Mouse (Mus musculus) midbrain, embryonic 10.5 days (tissue): ENCODE measurements at regions not wholly inside any gene's neighbourhood (a gene's known extent, or its start where the extent isn't known, plus 50 kb on each side); places are given as distances from the start of the nearest gene placed in this dataset.

Experiments used
- DNase-seq: peaks from one replicate; pipeline ENCODE4 v3.0.0-alpha.2; 2017; ENCODE audit warnings: low spot score
- H3K27ac ChIP-seq: fragments of 300-500 bp; sonication (generic); replicated peaks from 2 replicates; pipeline ENCODE4 v1.5.1; 2016; ENCODE audit warnings: mild to moderate bottlenecking
- H3K27me3 ChIP-seq: fragments of 300-500 bp; sonication (generic); 2 replicates; pipeline ENCODE4 v1.6.1; 2016; ENCODE audit warnings: low read depth, mild to moderate bottlenecking; ENCODE audit not compliant: poor library complexity, severe bottlenecking
- H3K36me3 ChIP-seq: fragments of 300-500 bp; sonication (generic); 2 replicates; pipeline ENCODE4 v1.6.1; 2016; ENCODE audit warnings: mild to moderate bottlenecking, moderate library complexity
- H3K4me1 ChIP-seq: fragments of 300-500 bp; sonication (generic); 2 replicates; pipeline ENCODE4 v1.6.1; 2016
- H3K4me3 ChIP-seq: fragments of 300-500 bp; sonication (generic); 2 replicates; pipeline ENCODE4 v1.5.1; 2016; ENCODE audit warnings: mild to moderate bottlenecking, moderate library complexity
- H3K9me3 ChIP-seq: fragments of 300-500 bp; sonication (generic); replicated peaks from 2 replicates; pipeline ENCODE4 v1.6.1; 2016; ENCODE audit warnings: mild to moderate bottlenecking
- WGBS: fragments of 180-500 bp; shearing (Covaris S2); methylation state at CpG from one replicate; pipeline ENCODE4 v1.1.7; 2016; 5-methylcytosine and 5-hydroxymethylcytosine counted together

DNA sequence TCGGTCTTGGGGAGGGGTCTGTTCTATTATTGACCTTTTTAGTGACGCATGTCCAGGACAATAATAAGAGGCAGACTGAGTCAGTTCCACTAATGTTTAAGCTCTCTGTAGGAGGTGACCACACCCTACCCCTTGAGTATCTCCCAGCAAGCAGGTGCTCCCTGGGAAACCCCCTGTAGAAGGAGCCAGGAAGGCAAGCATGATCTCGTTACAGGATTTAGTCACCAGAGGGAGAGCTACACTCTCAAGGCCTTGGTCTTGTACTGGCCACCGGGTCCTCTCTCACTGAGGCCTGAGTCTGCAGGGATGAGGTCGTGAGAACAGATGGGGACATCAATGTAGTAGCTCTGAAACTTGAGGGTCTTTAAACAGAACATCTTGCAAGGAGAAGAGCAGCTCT is 55.3 kb upstream of the Ccnd2 start:
- no peak for DNase-seq
- 77% methylated on average over 5 of the region's 5 CpGs for WGBS
- Histone ChIP-seq H3K4me3 (no peak overlapping the region), H3K36me3 (no peaks in the 10 kb centered on the region), H3K27me3 (no peaks in the 10 kb centered on the region), H3K4me1 (no peaks in the 10 kb centered on the region), H3K27ac (no peak overlapping the region), H3K9me3 (no peaks in the 10 kb centered on the region)

DNA sequence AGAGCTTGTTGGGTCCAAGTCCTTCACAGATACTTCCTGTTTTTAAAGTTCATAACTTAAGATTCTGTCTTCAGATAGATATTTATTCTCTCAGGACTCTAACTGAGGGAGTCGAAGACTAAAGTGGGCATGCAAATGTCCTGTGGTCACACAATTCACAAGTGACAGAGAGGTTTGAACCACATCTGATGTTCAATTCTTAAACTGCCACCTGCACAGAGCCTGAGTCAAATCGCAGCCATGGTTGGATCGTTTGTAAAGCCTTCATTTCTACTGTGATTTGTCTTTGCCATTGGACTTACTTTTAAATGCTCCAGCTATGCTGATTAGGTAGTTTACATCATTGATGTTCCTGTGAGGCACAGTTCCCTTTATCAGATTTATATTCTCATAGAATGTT is 61.4 kb upstream of the Ccnd2 start:
- peaks cover 9% of the 10 kb centered on the region; the same call in 1 of the 2 replicates for H3K4me1 ChIP-seq
- H3K9me3 ChIP-seq: no peaks in the 10 kb centered on the region
- DNase-seq: no peak
- no peaks in the 10 kb centered on the region for H3K36me3 ChIP-seq
- no peak overlapping the region for H3K27ac ChIP-seq
- peaks cover 7% of the 10 kb centered on the region for H3K27me3 ChIP-seq
- H3K4me3 ChIP-seq: no peak overlapping the region
- 90% methylated on average over 3 of the region's 3 CpGs for WGBS

DNA sequence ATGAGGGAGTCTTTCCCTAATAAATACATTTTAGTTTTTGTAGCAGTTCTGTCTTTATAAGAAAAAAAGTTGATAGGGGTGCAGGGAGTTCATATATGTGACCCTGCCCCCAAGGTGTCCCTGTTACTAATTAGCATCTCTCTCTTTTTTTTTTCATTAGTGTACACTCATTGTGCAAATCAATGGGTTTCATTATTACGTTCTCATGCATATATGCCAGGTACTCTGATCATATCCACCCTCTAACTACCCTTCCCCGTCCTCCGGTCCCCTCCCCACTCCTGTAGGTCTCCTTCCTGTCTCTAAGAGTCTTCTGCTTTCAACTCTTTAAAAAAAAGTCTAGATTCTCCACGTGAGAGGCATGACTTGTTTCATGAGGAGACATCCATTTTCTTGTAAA is 63.9 kb upstream of the Ccnd2 start:
- WGBS: 76% methylated on average over 4 of the region's 4 CpGs
- Histone ChIP-seq H3K4me3 (no peak overlapping the region), H3K9me3 (no peaks in the 10 kb centered on the region), H3K27ac (no peak overlapping the region), H3K36me3 (no peaks in the 10 kb centered on the region), H3K4me1 (peaks cover 9% of the 10 kb centered on the region; the same call in 1 of the 2 replicates), H3K27me3 (peaks cover 7% of the 10 kb centered on the region)
- DNase-seq: no peak

DNA sequence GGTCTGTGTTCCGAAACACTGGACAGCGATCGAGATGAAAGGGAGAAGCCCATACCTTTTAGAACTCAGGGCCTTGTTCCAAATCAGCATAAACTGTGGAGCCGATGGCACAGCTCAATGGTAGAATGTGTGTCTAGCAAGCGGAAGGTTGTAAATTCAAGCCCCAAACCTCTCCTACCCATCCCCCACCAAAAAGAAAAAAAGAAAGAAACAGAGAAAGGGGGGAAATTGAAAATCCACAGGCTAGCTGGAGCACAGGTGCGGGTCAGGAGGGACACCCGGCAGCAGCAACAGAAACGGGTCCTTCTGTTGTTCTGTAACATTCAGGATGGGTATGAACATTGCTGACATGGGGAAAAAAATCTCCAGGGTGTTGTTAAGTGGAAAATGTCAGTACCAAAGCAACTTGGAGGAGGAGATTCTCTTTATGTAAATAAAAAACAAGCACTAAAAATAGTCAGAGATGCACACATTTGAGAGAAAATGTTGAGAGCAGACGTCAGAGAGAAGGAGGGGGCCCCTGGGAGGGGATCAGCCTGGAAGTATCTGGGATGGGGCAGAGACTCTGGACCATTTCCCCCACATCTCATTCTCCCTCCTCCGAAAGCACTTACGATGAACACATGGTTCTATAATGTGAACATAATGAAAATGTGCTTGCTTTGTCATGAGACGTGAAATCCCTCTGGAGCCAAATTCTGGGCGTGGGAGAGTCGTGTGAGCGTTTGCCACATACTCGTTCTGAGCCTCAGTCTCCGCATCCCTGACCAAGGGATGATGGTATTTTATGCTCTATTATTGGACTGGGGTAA is 66.8 kb upstream of the Ccnd2 start:
- H3K36me3 ChIP-seq: no peaks in the 10 kb centered on the region
- WGBS: 87% methylated on average over 17 of the region's 17 CpGs
- DNase-seq: no peak
- H3K4me3 ChIP-seq: no peak overlapping the region
- H3K27me3 ChIP-seq: peaks cover 7% of the 10 kb centered on the region
- peaks cover 9% of the 10 kb centered on the region; the same call in 1 of the 2 replicates for H3K4me1 ChIP-seq
- H3K27ac ChIP-seq: no peak overlapping the region
- H3K9me3 ChIP-seq: no peaks in the 10 kb centered on the region

DNA sequence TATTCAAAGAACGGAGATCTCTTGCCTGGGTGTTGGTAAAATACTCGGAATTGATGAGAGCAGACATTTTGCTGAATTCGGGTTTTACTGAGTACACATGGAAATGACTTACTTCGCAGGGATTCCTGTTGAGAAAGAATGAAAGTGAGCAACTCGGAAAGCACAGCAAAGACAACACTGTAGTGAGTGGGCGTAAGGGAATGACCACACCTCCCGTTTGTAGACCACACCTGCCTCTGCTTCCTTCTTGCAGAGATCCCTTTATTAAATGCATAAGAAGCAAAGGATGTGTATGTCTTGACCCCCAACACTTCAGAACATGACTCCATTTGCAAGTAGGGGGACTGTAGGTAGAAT is 67.4 kb upstream of the Ccnd2 start:
- Histone ChIP-seq H3K27me3 (peaks cover 7% of the 10 kb centered on the region), H3K9me3 (no peaks in the 10 kb centered on the region)
- 89% methylated on average over 7 of the region's 7 CpGs for WGBS

DNA sequence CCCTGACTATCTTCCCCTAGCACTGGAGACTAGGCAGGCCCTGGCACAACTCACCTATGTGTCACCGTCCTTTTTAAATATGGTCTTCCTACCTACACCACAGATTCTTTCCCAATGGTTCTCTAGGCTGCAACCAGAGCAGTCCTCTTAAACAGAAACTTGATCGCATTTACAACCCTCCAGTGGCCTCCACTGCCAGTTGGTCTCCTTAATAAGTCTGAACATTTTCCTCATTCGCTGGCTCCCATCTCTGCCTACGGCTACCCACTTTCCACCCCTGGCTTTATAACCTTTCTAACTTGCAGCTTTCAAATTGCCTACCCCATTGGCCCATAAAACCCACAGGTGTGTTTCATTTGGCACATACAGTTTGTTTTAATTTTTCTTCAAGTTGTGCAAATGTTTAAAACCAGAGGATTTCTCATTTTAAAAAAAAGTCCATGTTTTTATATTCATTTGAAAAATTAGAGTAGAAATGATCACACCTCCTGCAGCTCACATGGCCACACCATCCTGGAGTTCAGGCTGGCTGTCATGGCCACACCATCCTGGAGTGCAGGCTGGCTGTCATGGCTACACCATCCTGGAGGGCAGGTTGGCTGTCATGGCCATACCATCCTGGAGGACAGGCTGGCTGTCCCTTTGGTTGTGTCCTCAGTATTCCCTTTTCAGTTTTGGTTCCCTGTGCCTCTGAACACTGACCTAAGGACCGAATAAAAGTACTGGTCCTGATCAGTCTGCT is 74.4 kb upstream of the Ccnd2 start:
- H3K27me3 ChIP-seq: no peaks in the 10 kb centered on the region
- no peak for DNase-seq
- no peak overlapping the region for H3K27ac ChIP-seq
- no peaks in the 10 kb centered on the region for H3K4me1 ChIP-seq
- no peaks in the 10 kb centered on the region for H3K9me3 ChIP-seq
- H3K36me3 ChIP-seq: no peaks in the 10 kb centered on the region
- 91% methylated on average over 5 of the region's 5 CpGs for WGBS
- H3K4me3 ChIP-seq: no peak overlapping the region

More for the DNA sequence above, 67.4 kb upstream of the Ccnd2 start:
- DNase-seq: no peak
- Histone ChIP-seq H3K4me1 (peaks cover 9% of the 10 kb centered on the region; the same call in 1 of the 2 replicates), H3K36me3 (no peaks in the 10 kb centered on the region), H3K27ac (no peak overlapping the region), H3K4me3 (no peak overlapping the region)

DNA sequence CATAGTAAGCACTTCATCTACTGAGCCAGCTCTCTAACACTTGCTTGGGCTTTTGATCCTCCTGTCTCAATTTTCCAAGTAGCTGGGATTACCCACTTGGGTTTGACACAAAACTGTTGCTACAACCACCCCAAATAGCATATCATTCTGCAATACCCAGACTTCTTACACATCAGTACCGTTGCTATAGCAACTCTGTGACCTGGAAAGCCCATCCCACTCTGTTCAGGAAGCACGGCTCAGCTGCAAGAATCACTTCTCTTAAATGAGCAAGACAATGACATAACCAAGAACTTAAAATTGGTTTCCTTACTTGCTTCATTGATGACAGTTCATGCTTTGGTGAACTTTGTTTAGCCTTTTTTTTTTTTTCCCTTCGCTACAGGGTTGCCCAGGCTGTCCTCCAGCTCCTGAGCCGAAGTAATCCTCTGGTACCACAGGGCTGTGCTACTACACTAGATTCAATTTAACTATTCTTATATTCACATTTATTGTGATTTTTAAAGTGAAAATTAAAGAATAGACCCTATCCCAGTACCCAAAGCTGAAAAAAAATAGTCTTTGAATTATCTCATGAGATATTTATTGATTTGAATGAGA is 84.6 kb upstream of the Ccnd2 start:
- 70% methylated on average over 4 of the region's 4 CpGs for WGBS
- peaks cover 11% of the 10 kb centered on the region for H3K4me1 ChIP-seq

DNA sequence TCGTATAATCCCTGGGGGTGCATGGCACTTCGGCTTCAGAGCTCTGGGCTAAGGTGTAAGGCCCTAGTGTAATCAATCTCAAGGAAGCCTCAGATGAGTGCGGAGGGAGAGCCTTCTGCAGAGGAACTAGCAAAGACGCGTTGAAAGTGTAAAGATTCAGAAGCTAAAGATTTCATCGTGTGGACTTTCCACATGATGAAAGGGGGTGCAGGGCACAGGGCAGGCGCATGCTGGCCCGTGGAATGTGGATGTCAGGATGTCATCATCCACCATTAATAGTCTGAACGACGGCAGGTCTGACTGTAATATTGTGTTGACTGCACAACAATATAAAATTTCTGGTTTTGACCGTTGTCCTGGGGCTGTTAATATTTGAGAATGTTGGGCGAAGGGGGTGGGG is 85.2 kb upstream of the Ccnd2 start:
- peaks cover 11% of the 10 kb centered on the region for H3K4me1 ChIP-seq
- H3K9me3 ChIP-seq: no peaks in the 10 kb centered on the region
- no peak for DNase-seq
- no peak overlapping the region for H3K4me3 ChIP-seq
- no peak overlapping the region for H3K27ac ChIP-seq
- 0 out of 2 replicates have a peak, but pooled peaks cover 10% of the 10 kb centered on the region for H3K27me3 ChIP-seq
- 89% methylated on average over 12 of the region's 12 CpGs for WGBS
- H3K36me3 ChIP-seq: no peaks in the 10 kb centered on the region

More for the DNA sequence above, 84.6 kb upstream of the Ccnd2 start:
- H3K9me3 ChIP-seq: no peaks in the 10 kb centered on the region
- no peak for DNase-seq
- H3K4me3 ChIP-seq: no peak overlapping the region
- H3K27me3 ChIP-seq: 0 out of 2 replicates have a peak, but pooled peaks cover 10% of the 10 kb centered on the region
- H3K36me3 ChIP-seq: no peaks in the 10 kb centered on the region
- no peak overlapping the region for H3K27ac ChIP-seq

DNA sequence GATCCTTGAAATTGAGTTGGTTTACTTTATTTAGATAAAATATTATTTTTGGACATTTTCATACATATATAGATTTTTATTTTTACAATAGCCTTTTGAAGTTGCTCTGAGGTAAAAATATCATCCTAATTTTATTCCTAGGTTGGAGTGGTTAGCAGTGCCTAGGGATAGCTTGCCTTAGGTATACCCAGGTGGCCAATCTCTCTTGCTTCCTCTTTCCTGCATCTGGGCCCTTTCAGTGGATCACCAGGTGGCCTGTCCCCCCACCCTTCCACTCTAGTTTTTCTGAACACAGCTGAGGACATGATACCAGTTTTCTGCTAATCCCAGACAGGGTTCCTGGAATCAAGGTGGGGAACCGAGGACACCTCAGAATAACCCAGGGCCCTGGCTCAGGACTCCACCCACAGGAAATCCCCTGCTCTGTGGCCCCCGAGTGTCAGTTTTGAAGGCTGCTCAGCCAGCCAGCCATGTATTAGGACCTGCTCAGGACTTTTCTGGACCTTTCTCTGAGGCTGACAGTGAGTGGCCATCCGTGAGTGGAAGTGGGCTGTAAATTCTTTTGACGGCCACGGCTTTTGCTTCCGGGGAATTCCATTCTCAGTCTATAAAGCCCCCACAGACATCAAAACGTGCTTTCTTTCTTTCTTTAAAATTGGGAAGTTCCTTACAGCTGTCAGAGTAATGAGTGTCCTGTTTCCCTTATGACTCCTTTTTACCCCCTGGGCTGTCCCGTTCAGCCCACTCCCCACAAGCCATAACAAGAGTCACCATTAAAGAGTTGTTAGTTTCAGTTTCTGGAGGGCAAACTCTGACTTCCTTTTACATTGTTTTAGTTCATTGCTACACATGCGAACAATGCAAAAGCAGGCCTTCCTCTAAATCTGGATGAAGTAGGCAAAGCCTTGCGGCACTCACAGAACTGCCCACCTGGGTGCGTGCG is 87.8 kb upstream of the Ccnd2 start:
- H3K27me3 ChIP-seq: 0 out of 2 replicates have a peak, but pooled peaks cover 13% of the 10 kb centered on the region
- H3K4me1 ChIP-seq: peaks cover 11% of the 10 kb centered on the region
- no peak overlapping the region for H3K27ac ChIP-seq
- WGBS: 81% methylated on average over 12 of the region's 12 CpGs
- DNase-seq: no peak
- H3K4me3 ChIP-seq: no peak overlapping the region
- H3K36me3 ChIP-seq: no peaks in the 10 kb centered on the region
- H3K9me3 ChIP-seq: no peaks in the 10 kb centered on the region

DNA sequence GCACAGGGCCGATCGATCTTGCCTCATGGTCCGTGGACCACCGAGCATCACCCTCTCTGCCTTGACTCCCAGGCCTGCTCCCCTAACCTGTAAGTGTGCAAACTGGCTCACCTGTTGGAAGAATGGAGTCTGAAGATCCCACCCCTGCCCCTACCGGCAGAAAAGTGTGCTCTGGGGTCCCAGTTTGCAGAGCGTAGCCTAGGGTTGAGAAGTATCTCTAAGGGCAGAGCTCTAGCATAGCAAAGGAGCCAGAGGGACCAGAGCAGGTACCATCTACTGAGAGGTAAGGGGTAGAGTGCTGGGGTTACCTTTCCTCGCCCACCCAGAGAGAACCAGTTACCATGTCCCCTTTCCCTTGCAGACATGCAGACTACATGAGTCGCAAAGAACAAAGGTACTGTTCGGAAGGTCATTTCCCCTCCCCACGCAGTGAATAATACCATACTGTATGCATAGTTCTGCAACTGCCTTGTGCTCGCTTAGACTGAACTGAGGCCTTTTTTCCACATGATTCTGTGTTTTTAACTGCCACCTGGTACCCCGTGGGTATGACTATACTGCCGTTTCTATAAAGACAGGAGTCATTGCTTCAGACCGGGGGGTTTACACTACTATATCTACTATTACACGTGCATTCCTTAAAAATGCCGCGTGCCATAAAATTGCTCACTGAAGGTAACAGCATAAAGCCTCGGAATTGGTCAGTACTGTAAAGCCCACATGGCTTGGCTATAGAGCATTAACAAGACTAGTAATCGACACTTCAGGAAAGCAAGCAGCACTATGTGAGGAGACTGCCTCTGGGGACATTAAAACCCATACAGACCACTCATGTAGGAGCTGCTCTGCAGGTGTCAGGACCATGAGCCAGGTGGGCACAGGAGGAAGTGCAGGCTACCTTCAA is 88.7 kb upstream of the Ccnd2 start:
- Histone ChIP-seq H3K27me3 (0 out of 2 replicates have a peak, but pooled peaks cover 13% of the 10 kb centered on the region), H3K27ac (no peak overlapping the region), H3K36me3 (no peaks in the 10 kb centered on the region), H3K9me3 (no peaks in the 10 kb centered on the region), H3K4me1 (peaks cover 11% of the 10 kb centered on the region), H3K4me3 (no peak overlapping the region)
- WGBS: 90% methylated on average over 19 of the region's 19 CpGs
- no peak for DNase-seq

DNA sequence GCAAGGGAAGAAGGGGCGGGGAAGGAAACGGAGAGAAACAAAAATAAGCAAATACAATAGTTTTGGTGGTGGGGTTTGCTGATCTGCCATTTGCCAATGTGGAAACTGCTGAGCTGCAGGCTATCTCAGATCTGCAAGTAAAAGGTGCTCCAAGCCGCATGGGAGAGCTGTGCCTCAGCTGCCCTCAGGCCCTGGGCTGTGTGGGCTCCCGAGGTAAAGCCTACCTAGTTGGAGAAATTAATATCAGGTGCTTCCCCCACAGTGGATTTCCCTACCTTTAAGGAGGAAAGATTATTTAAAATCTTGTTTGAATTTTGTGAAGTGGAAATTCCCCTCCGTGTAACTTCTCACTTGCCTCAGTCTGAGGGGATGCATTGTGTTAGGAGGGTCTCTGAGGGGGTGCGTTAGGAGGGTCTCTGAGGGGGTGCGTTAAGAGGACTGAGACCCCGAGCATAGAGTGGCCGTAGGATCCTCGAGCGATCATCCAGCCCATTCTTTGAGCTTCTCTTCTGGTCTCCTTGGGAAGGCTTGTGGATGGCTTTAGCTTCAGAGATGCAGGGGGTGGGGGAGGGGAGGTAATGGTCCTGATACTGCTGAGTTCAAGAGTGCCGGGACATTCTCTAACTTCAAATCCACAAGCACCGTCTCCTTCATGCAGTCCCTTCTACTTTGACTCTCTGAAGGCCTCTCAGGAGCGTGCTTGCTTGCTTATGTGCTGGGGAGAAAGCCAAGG is 89.9 kb upstream of the Ccnd2 start:
- H3K27ac ChIP-seq: no peak overlapping the region
- no peaks in the 10 kb centered on the region for H3K36me3 ChIP-seq
- no peak overlapping the region for H3K4me3 ChIP-seq
- WGBS: 73% methylated on average over 14 of the region's 14 CpGs
- H3K9me3 ChIP-seq: no peaks in the 10 kb centered on the region
- DNase-seq: no peak
- H3K4me1 ChIP-seq: peaks cover 6% of the 10 kb centered on the region
- H3K27me3 ChIP-seq: 0 out of 2 replicates have a peak, but pooled peaks cover 13% of the 10 kb centered on the region
